Mouse (Mus musculus): ENCODE measurements around the gene Xpnpep2.

Xpnpep2 gene

DNA sequence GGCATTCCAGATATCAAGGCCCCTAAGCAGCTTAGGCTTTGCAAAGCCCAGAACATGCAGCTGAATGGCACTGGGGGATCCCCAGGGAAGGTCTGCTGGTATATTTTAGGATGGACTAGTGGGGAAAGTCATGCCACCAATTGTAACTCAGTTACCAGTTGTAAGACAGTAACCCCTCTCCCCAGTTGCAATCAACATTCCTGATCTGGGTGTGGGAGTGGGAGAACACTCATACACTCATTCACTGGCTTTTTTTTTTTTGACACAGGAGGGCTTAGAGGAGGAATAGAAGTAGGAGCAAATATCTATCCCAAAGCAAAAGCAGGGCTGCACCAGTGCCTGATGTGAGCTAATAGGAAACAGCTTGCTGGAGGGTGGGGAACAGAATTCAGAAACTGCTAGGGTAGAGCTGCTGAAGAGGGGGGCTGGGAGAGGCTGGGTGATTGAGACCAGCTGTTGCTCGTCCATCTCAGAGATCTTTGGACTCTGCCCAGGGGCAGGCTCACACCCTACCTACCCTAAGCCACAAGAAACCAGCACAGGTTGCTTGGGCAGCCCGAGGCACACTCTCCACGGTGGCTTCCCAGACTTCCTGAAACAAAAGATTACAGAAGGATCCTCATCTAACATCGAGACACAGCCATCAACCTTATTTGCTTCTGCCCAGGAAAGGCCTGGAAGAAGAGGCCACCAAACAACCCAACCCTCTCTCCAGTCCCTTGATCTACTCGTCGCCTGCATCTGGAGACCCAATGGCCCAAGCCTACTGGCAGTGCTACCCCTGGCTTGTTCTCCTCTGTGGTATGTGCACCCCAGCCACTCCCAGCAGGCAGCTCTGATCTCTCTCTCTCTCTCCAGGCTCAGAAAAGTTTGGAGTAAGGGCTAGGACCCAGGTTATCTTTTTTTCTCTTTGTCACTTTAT is at the start of gene Xpnpep2:
Xpnpep2 (plus strand) TSS at position 332 of the 922 bp plus-strand sequence.
- ATAC-seq (ENCODE audit: insufficient number of reproducible peaks, low FRiP score, low TSS enrichment), result no peak

DNA sequence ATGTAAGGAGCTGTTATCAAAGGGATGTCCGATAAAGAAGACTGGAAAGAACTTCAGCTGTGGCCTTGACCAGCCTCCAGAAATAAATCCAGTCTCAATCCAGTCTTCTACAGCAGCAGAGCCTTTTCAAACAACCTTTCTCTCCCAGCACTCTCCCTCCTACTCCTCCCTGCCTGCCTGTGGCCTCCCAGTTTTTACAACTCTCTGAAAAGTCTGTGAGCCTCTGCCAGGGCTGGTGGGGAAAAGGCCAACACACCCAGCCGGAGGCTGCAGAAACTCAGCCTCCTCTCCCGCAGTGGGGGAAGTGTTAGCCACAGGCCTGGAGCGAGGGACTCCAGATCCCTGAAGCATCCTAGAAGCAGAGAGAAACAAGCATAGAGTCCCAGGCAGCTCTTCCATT is 46.0 kb upstream of the Xpnpep2 start:
- ATAC-seq (ENCODE audit: insufficient number of reproducible peaks, low FRiP score, low TSS enrichment), result no peak

DNA sequence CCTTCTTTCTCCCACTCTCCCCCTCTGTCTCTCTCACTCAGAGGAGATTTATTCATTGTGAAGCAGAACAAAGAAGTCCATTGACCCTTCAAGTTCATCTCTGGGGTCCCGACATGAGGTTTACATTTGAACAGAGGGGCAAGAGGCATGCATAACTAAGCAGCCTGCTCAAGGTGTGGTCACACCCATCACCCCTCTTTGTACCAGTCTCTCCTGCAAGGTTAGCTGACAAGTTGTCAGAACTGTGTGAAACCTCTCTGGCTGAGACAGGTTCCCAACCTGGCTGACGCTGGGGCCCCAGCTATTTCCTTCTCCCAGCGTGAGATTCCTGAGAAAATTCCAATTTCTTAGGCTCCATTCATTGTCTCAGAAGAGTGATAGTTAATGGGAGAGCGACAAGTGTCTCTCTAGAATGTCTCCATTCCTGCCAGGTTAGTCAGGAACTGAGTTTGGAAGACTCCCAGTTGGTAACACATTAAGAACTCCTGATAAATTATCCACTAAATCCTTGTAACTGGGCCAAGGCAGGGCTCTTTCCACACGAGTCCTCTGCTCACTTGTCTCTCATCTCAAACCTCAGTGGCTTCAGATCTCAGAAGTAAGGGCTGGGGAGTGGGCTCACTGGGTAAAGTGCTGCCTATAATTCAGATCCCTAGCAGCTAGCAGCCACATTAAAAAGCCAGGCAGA is 44.2 kb upstream of the Xpnpep2 start:
- ATAC-seq (ENCODE audit: insufficient number of reproducible peaks, low FRiP score, low TSS enrichment), result no peak

- no peak for ATAC-seq (ENCODE audit: insufficient number of reproducible peaks, low FRiP score, low TSS enrichment)
These were observed 41.6 kb upstream of the Xpnpep2 start for GRCm38 (mm10) chrX:48066891-48067290.

- ATAC-seq (ENCODE audit: insufficient number of reproducible peaks, low FRiP score, low TSS enrichment), result no peak
These were observed 36.6 kb upstream of the Xpnpep2 start for GRCm38 (mm10) chrX:48071961-48072360.

- no peak for ATAC-seq (ENCODE audit: insufficient number of reproducible peaks, low FRiP score, low TSS enrichment)
These were observed 36.1 kb upstream of the Xpnpep2 start for GRCm38 (mm10) chrX:48072401-48072800.

- ATAC-seq (ENCODE audit: insufficient number of reproducible peaks, low FRiP score, low TSS enrichment), result no peak
These were observed 33.8 kb upstream of the Xpnpep2 start for GRCm38 (mm10) chrX:48074691-48075090.

GRCm38 (mm10) chrX:48076806-48077425 is 31.6 kb upstream of the Xpnpep2 start:
- ATAC-seq (ENCODE audit: insufficient number of reproducible peaks, low FRiP score, low TSS enrichment), result peak; percentile 74

- ATAC-seq (ENCODE audit: insufficient number of reproducible peaks, low FRiP score, low TSS enrichment), result no peak
These were observed 26.2 kb upstream of the Xpnpep2 start for GRCm38 (mm10) chrX:48082364-48082763.

- peak; percentile 88 for ATAC-seq (ENCODE audit: insufficient number of reproducible peaks, low FRiP score, low TSS enrichment)
These were observed 16.4 kb upstream of the Xpnpep2 start for GRCm38 (mm10) chrX:48092129-48092528.

GRCm38 (mm10) chrX:48093555-48093954 is 15.0 kb upstream of the Xpnpep2 start:
- ATAC-seq (ENCODE audit: insufficient number of reproducible peaks, low FRiP score, low TSS enrichment), result no peak

GRCm38 (mm10) chrX:48094658-48095057 is 13.9 kb upstream of the Xpnpep2 start:
- ATAC-seq (ENCODE audit: insufficient number of reproducible peaks, low FRiP score, low TSS enrichment), result no peak

DNA sequence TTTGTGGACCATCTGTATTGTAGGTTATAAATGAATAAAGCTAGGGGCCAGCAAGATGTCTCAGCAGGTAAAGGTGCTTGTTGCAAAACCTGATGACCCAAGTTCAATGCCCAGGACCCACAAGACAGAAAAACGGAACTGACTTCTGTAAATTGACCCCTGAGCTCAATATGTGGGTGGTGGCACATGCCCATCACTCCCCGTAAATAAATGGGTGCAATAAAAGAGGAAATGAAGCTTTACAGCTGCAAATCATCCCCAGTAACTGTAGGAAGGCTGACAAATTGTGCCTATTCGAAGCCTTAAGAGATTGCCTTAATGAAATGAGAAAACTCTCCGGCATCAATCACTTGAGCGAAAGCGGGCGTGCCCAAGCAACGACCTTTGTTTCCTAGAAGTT is 11.9 kb upstream of the Xpnpep2 start:
- no peak for ATAC-seq (ENCODE audit: insufficient number of reproducible peaks, low FRiP score, low TSS enrichment)

DNA sequence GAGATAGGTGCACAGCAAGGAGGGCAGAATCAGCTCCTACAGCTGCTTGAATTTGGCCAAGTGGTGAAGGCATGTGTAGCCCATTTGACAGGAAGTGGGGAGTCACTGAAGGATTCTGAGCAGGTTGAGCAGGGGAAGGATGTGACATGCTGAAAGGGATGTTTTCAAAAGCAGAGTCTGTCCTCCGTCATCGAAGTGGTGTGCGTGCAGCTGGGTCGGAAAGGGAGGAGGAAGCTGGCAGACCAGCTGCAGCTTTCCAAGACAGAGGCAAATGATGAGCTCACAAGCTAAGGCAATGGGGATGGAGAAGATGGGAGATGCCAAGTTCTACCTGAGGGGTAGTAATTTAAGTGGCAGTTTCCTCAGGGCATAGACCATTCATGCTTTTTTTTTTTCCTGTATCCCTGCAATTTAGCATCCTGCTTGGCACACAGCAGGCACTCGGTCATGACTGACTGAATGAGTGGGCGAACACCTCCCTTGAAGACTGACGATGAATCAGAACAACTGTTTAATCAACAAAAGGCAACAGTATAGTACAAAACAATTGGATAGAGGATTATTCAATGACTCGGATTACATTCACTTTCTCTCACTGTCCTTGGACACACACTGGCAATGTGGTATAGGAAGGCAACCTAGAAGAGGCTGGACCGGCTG is 9.9 kb upstream of the Xpnpep2 start:
- ATAC-seq (ENCODE audit: insufficient number of reproducible peaks, low FRiP score, low TSS enrichment), result no peak

- no peak for ATAC-seq (ENCODE audit: insufficient number of reproducible peaks, low FRiP score, low TSS enrichment)
These were observed 8.7 kb upstream of the Xpnpep2 start for GRCm38 (mm10) chrX:48099871-48100270.

- ATAC-seq (ENCODE audit: insufficient number of reproducible peaks, low FRiP score, low TSS enrichment), result no peak
These were observed 5.3 kb upstream of the Xpnpep2 start for GRCm38 (mm10) chrX:48103256-48103655.

DNA sequence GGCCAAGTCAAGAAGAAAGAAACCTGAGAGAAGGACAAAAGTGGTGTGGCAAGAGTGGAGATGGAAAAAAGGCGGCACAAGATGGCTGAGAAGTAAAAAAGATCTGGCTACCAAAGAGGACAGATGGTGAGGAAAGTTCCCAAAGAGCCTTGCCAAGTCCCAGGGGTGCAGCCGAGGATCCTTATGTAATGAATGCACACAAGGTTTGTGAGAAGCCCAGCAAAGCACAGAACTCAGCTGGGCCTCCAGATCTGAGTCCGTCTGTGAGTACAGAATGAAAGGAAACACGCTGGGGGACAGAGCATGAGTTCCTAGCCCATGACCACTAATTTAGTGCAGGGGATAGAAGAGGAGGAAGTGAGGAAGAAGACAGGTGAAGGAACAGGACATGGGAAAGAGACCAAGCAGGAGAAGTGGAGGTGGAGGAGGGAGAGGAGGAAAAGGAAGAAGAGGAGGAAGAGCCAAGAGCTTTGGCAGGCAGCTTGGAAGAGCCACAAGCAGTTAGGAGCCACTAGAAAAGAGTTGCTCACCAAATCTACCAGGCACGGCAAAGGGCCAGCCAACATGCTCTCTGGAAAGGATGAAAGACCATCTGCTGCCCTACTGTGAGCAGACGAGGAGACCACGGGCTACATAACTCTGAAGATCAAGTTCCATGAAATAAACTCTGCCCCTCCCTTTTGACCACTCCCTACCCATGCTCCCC is 3.6 kb upstream of the Xpnpep2 start:
- ATAC-seq (ENCODE audit: insufficient number of reproducible peaks, low FRiP score, low TSS enrichment), result peak; percentile 86

DNA sequence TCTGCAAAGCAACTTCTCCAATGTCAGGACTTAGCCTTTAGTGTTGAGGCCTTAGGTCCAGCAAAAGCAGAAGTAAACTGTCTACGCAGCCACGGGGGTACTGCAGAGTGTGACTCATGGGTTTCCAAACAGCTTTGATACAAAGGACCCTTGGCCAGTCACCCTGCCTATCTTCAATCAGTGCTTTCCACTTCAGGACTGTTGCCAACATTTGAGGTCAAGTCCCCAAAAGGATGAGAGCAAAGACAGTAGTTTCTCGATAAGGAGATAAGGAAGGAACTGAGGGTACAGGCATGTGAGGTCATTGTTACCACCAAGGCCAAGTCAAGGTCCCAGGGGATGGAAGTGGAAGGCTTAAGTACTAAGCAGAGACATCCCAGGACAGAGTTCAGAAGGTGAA is 2.3 kb upstream of the Xpnpep2 start:
- no peak for ATAC-seq (ENCODE audit: insufficient number of reproducible peaks, low FRiP score, low TSS enrichment)

- ATAC-seq (ENCODE audit: insufficient number of reproducible peaks, low FRiP score, low TSS enrichment), result no peak
These were observed 761 bp downstream of the Xpnpep2 start for GRCm38 (mm10) chrX:48109316-48109655.

GRCm38 (mm10) chrX:48119294-48119693 is 10.8 kb downstream of the Xpnpep2 start:
- no peak for ATAC-seq (ENCODE audit: insufficient number of reproducible peaks, low FRiP score, low TSS enrichment)

Measured in cerebellum, adult (tissue).